Mouse (Mus musculus): ENCODE measurements around the gene Cd27.

The Cd27 gene

DNA sequence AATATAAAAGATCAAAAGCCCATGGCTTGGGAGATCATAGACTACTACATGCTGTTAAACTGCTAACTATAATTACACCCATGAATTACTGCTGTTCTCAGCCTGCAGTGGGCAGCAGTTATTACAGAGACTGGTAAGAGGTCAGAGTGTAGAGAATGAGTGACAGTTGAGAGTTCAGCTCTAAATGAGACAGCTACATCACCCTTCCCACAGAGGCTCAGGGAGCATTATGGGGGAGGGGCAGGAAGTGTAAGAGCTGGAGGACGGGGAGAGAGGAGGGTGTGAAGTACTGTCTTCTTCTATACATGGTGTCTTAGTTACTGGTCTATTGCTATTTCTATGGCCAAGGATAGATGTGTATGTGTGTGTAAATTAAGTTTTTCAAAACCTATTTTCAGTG lies 7.7 kb upstream of the Cd27 start:
- DNase-seq (ENCODE audit: low spot score): no peak

GRCm38 (mm10) chr6:125241566-125241965 lies 4.8 kb upstream of the Cd27 start:
- DNase-seq (ENCODE audit: low spot score): no peak

DNA sequence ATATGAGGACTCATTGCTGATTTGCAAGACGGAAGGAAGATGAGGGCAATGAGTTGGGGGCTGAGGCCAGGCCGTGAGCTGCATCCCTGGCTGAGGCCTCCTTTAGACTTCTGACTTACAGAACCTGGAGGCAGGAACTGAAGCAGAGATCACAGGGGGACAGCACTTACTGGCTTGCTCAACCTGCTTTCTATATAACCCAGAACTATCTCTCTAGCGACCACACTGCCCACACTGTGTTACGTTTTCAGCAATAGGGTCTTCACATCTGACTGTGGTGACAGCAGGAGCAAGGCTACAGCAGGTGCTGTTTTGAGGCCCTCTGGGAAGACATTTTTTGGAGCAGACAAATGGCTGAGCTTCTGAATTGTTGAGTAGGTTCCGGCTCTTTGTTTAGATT lies 3.8 kb upstream of the Cd27 start:
- DNase-seq (ENCODE audit: low spot score): no peak

- no peak for DNase-seq (ENCODE audit: low spot score)
Observed at GRCm38 (mm10) chr6:125239547-125239946, 2.7 kb upstream of the Cd27 start.

- DNase-seq (ENCODE audit: low spot score): no peak
Observed at GRCm38 (mm10) chr6:125238396-125238795, 1.6 kb upstream of the Cd27 start.

DNA sequence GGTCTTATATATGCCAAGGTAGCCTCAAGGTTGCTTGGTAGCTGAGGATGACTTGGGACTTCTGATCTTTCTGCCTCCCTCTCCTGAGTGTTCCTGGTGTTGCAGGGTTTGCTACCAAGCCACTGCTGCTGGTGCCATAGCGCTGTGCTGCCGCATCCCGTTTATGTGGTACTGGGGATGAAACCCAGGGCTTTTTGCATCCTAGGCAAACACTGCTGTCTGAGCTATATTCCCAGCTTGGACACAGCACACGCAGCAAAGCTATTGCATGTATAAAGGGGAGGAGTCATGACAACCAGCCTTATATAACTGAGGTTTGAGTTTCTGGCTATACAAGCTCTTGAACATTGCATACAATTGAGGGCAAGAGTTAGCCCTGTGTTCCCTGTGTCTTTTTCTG lies 611 bp upstream of the Cd27 start:
- DNase-seq (ENCODE audit: low spot score): no peak

DNA sequence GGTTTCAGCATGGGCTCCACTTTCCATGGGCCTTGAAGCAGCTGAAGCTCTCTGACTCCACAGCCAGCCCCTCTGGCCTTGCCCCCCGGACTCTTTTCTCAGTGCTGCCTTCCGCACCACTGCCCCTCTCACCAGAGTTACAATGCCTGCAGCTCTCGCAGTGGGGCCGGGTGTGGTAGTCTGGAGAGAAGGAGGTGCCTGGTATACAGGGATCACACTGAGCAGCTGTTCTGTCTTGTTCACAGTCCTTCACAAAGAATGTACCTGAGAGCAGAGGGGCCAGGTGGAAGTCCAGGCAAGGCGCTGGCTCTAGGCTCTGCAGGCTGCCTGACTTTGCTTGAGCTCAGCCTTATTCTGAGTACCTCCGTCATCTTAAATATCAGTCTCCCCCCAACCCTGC lies 469 bp downstream of the Cd27 start:
- DNase-seq (ENCODE audit: low spot score): no peak

- no peak for DNase-seq (ENCODE audit: low spot score)
Observed at GRCm38 (mm10) chr6:125234520-125234828, 2.3 kb downstream of the Cd27 start.

DNA sequence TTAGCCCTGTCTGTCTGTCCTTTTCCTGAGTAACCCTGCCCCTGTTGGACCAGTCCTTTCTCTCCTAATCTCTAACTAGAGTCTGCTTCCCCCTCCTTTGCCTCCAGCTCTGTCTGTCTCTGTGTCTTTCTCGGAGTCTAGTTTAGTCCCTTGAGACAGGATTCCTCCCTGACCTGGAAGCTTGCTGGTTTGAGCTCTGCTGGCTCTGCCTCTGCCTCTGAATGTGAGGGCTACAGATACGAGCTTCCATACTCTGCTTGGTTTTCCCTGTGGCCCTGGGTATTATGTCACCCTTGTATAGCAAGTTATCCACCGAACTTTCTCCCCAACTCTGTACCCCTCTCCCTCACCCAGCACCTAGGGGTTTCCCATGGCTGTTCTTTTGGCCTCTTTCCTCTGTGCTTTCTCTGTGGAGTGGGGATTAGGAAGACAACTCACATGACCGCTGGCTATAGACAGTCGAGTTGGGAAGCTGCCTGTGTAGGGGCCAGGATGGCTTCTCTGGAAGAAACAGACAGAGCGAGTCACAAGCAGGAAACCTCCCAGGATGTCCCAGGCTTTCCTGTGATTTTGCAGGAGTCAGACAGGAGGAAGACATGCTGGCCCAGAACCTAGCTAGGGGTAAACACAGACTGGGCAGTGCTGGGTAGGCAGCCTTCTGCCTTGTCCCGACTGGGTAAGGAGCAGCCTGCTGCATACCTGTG lies 2.8 kb downstream of the Cd27 start:
- no peak for DNase-seq (ENCODE audit: low spot score)

DNA sequence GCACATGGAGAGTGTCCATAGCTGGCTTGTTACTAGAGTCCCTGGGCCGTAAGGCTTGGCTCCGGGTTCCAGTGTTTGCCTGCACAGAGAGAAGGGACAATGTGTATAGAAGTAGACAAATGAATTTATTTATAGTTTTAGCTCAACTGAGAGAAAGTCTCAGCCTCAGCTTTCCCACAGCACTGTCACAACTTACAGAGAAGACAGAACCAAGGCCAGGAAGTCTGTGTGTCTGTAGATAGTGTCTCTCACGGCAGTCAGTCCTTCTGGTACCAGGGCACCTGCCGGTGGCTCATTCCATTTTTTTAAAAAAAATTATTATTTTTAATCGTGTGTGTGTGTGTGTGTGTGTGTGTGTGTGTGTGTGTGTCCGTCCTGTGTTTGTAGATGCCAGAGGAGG lies 4.3 kb downstream of the Cd27 start:
- DNase-seq (ENCODE audit: low spot score): no peak

DNA sequence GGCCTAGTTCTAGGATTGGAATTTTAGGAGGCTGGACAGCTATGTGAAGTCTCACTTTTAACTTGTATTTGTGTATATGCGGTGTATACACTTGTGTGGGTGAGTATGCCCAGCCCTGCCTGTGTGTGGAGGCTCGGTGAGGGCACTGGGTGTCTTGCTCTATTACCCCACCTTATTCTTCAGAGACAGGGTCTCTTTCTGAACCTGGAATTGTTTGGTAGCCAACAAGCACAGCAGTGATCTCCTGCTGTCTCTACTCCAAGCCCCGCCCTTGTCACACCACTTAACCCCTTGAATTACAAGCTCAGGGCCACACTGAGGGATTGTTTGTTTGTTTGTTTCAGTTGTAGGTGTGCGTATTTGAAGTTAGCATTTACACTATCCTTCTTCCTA lies 4.8 kb downstream of the Cd27 start:
- DNase-seq (ENCODE audit: low spot score): no peak

GRCm38 (mm10) chr6:125231117-125232044 lies 5.4 kb downstream of the Cd27 start, which contains the start of gene Tapbpl:
Gene Tapbpl, minus strand, starts transcription at chr6:125231860.
- DNase-seq (ENCODE audit: low spot score): peak; percentile 44

DNA sequence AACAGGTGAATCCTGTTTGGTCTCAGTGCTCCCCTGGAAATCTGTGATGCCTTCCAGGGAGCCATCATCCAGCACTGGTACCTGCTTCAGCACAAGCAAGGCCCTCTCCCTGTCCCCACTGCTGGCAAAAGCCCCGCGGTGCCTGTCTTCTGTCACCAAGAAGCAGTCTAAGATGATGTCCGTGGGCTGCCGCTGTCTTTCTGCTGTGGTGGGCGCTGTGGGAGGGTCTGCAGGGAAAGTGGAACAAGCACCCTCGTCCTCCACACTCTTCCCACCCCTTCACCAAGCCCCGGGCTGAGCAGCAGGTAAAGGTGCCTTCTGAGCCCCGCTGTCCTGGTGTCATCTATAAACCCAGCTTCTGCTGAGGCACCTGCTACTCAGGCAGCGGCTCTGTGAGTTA lies 6.2 kb downstream of the Cd27 start:
- DNase-seq (ENCODE audit: low spot score): no peak

- DNase-seq (ENCODE audit: low spot score): no peak
Observed at GRCm38 (mm10) chr6:125225518-125226115, 11.2 kb downstream of the Cd27 start.

DNA sequence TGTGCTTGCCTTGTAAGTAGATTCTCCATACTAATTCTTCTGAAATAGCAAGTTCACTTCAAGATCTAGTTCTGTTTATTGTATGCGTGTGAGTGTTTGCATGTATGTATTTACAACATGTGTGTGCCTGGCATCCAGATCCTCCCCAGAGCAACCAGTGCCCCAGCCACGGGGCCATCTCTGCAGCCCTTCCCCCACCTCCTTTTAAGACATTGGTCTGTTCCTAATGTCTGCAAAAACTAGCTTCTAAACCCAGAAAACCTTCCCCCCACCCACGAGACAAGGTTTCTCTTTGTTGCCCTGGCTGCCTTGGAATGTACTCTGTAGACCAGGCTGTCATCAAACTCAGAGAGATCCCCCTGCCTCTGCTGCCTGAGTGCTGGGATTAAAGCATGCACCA lies 14.2 kb downstream of the Cd27 start:
- DNase-seq (ENCODE audit: low spot score): no peak

- DNase-seq (ENCODE audit: low spot score): no peak
Observed at GRCm38 (mm10) chr6:125222146-125222545, 14.7 kb downstream of the Cd27 start.

DNA sequence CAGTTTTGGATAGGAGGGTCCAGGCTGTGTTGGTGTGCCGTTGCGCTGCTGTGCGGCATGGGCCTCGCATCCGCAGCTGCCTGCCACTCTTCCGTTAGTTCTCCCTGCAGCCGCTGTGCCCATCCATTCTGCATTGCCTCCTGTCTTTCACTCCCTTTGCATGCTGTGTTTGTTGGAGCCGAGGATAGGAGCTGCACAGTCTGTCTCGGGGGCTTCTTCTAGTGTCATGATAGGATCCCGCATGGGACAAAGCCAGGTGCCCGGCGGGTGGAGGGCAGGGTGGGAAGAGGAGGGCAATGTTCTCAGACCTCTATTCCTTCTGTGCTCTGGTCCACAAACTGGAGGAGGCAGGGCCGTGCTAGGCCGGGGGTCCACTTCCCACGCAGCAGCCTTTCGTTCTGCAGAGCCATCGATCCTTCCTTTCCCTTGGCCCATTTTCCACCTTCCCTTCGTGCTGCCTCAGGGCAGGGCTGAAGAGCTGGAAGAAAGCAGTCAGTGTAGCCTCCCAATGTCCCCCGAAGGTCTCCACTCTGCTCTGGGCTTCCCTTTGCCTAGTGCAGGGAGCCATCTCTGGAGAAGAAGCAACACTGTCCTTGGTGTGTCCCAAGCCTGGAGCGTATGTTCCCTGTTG lies 15.6 kb downstream of the Cd27 start:
- DNase-seq (ENCODE audit: low spot score): no peak

GRCm38 (mm10) chr6:125218963-125219362 lies 17.8 kb downstream of the Cd27 start:
- DNase-seq (ENCODE audit: low spot score): no peak

GRCm38 (mm10) chr6:125217899-125218298 lies 18.9 kb downstream of the Cd27 start:
- no peak for DNase-seq (ENCODE audit: low spot score)

DNA sequence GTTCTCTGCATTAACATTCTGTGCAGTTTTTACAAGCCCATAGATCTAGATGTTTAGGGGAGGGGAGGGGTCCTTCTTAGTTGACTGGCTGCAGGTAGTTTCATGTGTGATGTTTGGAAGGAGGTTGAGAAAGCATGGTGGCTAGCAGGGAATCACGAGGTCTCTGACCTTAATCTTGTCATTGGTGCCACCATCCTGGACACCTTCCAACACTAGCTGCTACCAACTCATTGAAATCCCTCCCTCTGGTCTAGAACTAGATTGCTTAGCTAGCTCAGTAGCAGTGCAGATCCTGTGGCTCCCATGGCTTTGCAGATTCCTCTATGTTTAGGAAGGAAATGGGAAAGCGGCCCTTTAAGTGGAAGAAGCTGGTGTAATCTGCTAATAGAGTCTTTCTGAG lies 19.9 kb downstream of the Cd27 start:
- DNase-seq (ENCODE audit: low spot score): no peak

GRCm38 (mm10) chr6:125215148-125215954 lies 21.5 kb downstream of the Cd27 start, which contains the start of gene Vamp1:
Gene Vamp1, plus strand, starts transcription at chr6:125215551.
- peak; percentile 92 for DNase-seq (ENCODE audit: low spot score)

GRCm38 (mm10) chr6:125213715-125214114 lies 23.1 kb downstream of the Cd27 start:
- no peak for DNase-seq (ENCODE audit: low spot score)
